Mouse (Mus musculus) ES-CJ7 (cell line): ENCODE data around the gene Nhlrc2.

Experiments used
- DNase-seq: peaks from one replicate; pipeline ENCODE4 v3.0.0; 2011; ENCODE audit warnings: low read depth, low spot score

Gene Nhlrc2

GRCm38 (mm10) chr19:56563469-56563868 lies 15.4 kb downstream of the Nhlrc2 start:
- DNase-seq: no peak

GRCm38 (mm10) chr19:56565358-56565757 lies 17.3 kb downstream of the Nhlrc2 start:
- DNase-seq: peak; percentile 39

GRCm38 (mm10) chr19:56566041-56566440 lies 18.0 kb downstream of the Nhlrc2 start:
- DNase-seq: peak; percentile 40

DNA sequence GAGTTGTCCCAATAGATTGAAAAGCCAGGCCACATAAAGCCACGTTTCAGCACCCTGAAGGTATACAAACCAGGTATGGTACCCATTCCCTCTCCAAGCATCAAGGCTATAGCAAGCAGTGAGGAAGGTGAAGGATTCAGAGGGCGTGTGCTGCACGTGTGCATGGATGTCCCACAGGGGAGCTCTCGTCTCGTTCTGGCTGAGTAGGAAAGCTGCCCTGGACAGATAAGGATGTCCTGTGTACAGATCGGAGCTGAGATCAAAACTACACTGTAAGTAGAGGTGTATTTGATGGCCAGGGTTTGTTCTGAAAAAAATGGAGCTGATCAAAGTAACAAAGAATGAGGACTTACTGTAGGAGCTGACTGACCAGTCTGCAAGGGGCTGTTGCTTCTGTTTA lies 18.9 kb downstream of the Nhlrc2 start:
- DNase-seq: no peak

- DNase-seq: no peak
Measured at GRCm38 (mm10) chr19:56570781-56571180, 22.7 kb downstream of the Nhlrc2 start.

DNA sequence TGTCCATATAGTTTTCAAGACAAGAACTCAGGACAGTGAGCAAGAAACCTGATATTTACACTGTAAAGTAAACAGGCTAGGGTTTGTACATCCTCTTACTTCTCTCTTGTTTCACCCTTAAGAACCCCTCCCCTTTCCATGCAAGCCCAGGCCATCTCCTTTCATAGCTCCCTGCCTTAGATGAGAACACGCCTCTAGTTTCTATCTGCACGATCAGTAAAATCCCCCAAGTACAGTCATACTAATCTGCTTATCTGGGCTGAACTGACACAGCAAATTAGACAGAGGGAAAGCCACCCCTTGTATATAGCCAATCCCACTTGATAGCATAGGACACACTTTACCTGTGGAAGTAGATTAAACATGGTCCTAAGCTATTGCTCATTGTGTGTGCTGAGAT lies 23.2 kb downstream of the Nhlrc2 start:
- no peak for DNase-seq

DNA sequence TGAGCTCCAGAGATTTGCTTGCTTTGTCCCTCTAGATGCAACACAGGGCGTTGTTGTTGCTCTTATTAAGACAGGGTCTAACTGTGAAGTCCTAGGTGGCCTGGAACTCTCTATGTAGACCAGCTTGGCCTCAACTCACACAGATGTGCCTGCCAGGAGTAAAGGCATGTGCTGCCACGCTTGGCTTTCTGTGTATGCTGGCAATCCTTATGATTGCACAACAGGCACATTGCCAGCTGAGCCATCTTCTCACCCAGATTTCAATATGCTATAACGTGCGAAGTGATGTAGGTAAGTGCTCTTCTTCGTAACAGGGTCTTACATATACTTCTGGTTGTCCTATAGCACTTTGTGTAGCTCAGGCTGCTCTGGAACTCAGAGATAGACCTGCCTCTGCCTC lies 23.9 kb downstream of the Nhlrc2 start:
- no peak for DNase-seq

- no peak for DNase-seq
Measured at GRCm38 (mm10) chr19:56573184-56573583, 25.1 kb downstream of the Nhlrc2 start.

GRCm38 (mm10) chr19:56577801-56578200 lies 29.7 kb downstream of the Nhlrc2 start:
- no peak for DNase-seq

GRCm38 (mm10) chr19:56581981-56582380 lies 33.9 kb downstream of the Nhlrc2 start:
- DNase-seq: no peak

DNA sequence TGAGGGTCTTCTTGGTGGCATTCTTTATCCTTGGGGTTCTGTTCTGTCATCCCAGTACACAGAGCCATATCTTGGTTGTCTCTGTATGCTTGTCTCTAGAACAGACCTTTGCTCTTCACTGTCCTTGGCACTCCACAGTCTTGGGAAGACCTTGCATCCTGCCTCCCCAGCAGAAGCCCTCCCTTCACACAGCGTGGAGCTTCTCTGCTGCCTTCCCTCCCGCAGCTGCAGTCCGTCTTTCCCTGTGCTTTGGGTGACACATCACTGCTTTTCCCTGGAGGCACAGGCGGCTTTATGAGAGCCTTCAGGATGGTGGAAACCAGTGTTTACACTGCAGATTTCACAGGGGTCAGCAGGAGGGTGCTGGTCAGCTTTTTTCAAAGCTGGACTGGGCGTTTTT lies 35.7 kb downstream of the Nhlrc2 start:
- DNase-seq: no peak

DNA sequence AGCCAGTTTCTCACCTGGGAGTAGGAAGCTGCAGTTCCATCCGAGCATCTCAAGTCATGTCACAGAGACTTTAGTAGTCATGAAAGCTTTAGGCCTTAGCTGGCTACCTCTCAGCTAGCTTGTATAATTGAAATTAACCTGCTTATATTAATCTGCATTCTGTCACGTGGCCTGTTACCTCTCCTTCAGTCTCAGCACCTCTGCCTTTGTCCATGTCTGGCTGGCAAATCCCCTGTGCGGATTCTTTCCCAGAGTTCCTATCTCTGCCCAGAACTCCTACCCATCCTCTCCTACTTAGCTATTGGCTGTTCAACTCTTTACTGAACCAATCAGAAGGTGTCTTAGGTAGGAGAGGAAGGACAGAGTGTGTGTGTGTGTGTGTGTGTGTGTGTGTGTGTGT lies 36.2 kb downstream of the Nhlrc2 start:
- no peak for DNase-seq

- no peak for DNase-seq
Measured at GRCm38 (mm10) chr19:56586320-56586719, 38.3 kb downstream of the Nhlrc2 start.

GRCm38 (mm10) chr19:56588205-56588626 lies 40.2 kb downstream of the Nhlrc2 start:
- DNase-seq: no peak

DNA sequence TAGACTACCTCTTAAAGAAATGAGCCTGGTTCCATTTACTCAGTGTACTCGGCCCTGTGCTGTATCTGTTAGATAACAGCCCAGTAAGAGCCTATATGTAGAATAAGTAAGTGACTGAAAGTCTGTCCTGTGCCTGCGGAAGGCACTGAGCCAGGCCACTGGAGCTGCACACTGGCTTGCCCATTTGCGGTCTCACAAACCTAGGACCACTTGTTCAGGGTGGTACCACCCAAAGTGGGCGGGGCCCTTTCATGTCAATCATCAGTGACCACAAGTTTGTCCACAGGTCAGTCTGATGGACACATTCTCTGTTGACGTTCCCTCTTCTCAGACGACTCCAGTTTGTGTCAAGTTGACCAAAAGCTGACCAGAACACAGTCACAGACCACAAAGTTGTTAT lies 40.9 kb downstream of the Nhlrc2 start:
- no peak for DNase-seq

DNA sequence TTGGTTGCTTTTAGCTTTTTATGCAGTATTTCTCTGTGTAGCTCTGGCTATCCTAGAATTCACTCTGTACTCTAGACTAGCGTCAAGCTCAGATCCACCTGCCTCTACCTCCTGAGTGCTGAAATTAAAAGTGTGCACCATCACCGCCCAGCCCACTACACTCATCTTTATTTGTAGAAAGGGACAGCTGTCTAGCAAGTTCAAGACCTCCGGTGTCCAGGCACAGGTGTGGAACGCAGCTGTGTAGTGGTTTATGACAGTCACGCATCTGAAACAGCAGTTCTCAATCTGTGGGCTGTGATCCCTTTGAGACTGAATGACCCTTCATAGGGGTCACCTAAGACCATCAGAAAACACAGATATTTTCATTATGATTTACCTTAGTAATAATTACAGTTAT lies 41.4 kb downstream of the Nhlrc2 start:
- DNase-seq: no peak

GRCm38 (mm10) chr19:56590250-56590649 lies 42.2 kb downstream of the Nhlrc2 start:
- DNase-seq: no peak

- no peak for DNase-seq
Measured at GRCm38 (mm10) chr19:56592472-56592871, 44.4 kb downstream of the Nhlrc2 start.

DNA sequence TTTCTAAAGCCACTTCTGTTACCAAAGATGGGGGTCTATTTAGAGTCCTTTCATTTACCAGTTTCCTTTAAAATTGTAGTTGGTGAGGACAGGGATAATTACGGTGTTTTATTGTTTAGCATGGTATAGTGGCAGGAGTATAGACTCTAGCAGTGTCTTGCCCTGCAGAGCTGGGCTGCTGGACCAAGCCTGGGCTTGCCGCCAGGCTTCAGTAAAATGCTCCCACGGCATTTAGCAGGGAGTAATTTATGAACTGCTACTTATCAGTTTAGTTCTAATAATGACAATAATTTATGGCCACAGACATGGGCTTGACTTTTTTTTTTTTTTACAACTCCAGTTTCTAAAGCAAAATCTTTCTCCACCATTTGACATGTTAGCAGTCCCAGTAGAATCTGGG lies 51.9 kb downstream of the Nhlrc2 start:
- DNase-seq: no peak

DNA sequence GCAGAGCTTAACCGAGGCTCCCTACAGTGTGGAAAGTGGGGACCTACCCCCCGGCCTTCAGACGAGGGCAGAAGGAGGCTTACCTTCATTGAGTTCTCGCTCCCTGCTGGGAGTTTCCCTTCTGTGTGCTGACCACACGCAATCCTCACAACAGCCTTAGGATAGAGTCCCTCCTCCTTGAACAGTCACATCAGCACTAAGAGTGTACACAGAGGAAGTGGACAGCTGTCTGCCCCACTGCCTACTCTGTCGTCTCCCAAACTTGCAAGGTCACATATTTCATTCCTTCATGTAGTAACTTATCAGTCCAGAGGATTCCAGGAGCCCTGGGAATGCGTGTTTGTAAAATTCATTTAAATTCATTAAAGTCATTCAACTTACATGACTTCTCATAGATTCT lies 52.7 kb downstream of the Nhlrc2 start:
- DNase-seq: no peak

DNA sequence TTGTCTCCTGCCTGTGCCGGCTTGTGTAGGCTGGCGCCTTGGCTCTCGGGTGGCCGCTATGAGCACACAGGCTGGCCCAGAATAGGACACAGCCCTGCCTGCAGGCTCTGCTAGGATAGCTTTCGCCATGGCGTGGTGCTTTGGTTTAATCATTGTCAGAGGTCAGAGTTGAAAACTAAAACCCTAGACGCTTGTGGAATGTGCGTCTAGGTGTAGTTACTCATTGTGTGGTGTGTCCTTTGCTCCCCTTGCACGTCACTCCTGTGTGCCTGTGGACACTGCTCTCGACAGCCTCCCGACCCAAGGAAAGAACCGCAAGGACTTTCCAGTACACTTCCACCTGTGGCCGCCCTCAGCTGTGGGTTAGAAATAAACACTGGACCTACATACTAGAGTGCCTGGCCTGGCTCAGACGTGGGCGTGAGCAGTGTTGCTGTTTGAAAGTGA lies 53.9 kb downstream of the Nhlrc2 start:
- DNase-seq: no peak

GRCm38 (mm10) chr19:56608946-56609345 lies 60.9 kb downstream of the Nhlrc2 start:
- DNase-seq: no peak

DNA sequence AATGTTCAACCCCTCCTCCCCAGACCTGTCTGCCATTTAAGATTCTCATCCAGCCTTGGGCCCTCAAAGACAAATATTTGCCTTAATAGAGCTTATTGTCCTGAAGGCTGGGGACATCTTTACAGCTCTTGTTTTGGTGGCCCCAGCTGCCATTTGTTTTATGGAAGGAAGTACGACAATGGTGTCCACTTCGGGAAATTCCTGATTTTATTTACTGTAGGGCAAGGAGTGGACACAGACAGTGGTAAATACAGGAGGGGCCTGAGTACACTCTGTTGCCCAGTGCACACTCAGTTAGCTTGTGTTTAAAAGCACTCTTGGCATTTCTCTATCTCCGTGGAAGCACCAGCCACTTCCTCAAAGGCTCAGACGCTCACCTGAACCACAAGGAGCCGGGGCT lies 66.1 kb downstream of the Nhlrc2 start:
- DNase-seq: no peak

- no peak for DNase-seq
Measured at GRCm38 (mm10) chr19:56618845-56619244, 70.8 kb downstream of the Nhlrc2 start.

DNA sequence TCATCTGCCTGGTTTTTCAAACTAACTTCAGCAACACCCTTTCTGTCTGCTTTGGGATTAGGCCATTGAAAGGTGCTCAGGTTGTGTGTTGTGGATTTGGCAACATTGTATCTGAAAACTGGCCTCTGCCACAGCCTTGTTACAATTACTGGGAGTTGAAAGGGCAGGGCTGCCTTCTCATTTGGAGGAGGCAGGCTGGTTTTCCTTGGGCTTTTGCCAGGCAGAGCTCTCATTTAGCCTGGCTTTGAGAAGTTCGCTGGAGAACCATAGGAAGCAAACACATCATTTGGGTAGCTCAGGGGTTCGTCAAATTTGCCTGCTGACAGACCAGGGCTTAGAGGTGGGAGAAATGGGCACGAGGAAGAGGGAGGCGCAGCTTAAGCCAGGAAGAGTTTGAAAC lies 71.5 kb downstream of the Nhlrc2 start:
- no peak for DNase-seq
